Mouse (Mus musculus): ENCODE data around the gene Lcn2. TPM values are rescaled to one million over a fixed set of nuclear protein-coding genes. Genes with fewer than 3 reads are reported as not detected.
"Not testable (repeated sequence)": the region's sequence is repeated elsewhere in the genome, so short reads cannot be mapped to it uniquely, and the experiment has no call there.

The Lcn2 gene
- total RNA-seq, 2 experiments from 2014 or later: 50.9 to 62.2 TPM

GRCm38 (mm10) chr2:32375317-32375940 is 12.6 kb downstream of the Lcn2 start:
- ATAC-seq (replicated peaks; ENCODE audit: poor library complexity, severe bottlenecking): no peak

GRCm38 (mm10) chr2:32374191-32374590 is 13.9 kb downstream of the Lcn2 start:
- no peak for ATAC-seq (replicated peaks; ENCODE audit: poor library complexity, severe bottlenecking)

DNA sequence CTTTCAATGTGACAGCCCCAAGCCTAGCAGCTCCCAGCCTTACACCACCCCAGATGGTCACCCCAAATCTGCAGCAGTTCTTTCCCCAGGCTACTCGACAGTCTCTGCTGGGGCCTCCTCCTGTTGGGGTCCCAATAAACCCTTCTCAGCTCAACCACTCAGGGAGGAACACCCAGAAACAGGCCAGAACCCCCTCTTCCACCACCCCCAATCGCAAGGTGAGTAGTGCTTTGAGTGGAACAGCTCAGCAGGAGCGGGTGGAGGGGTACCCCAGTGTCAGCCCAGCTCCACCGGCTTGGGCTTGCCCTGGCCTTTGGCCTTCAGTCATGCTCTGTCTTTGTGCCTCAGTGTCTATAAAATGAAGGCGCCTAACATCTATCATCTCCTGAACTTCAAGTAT is 20.7 kb downstream of the Lcn2 start:
- no peak for ATAC-seq (replicated peaks; ENCODE audit: poor library complexity, severe bottlenecking)

GRCm38 (mm10) chr2:32364121-32364520 is 23.9 kb downstream of the Lcn2 start:
- no peak for ATAC-seq (replicated peaks; ENCODE audit: poor library complexity, severe bottlenecking)

- ATAC-seq (replicated peaks; ENCODE audit: poor library complexity, severe bottlenecking): peak; percentile 51
These were observed 24.5 kb downstream of the Lcn2 start for GRCm38 (mm10) chr2:32363376-32364106.

DNA sequence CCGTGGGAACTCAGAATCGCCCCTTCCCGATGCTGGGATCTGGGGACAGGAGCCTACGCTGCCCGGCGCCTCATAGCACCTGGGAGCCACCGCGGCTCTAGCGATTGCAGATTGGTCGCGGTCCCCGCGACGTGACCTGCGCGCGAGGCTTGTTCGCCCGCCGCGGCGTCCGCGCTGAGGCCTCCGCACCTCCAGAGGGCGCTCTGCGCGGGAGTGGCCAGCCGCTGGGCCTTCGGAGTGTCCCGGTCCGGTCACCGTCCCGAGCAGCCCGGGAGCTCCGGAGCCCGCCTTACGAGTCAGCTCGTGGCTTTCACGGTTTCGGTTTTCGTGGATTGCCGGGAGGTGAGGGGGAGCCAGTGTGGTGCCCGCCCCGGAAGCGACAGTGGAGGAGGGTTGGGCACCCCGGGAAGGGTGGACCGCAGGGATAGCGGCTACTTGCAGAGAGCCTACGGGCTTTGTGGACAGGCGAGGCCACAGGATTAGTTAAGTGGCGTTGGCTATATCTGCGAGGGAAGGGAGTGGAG is 25.2 kb downstream of the Lcn2 start:
- ATAC-seq (replicated peaks; ENCODE audit: poor library complexity, severe bottlenecking): peak; percentile 83

DNA sequence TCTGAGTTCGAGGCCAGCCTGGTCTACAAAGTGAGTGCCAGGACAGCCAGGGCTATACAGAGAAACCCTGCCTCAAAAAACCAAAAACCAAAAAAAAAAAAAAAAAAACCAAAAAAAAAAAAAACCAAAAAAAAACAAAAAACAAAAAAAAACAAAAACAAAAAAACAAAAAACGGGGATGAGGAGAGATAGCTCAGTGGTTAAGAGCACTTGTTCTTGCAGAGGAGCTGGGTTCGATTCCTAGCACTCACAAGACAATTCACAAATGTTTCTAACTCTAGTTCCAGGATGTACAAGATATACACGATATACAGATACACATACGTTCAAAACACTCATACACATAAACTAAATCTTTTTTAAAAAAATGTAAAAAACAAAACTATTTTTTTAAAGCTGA is 25.8 kb downstream of the Lcn2 start:
- not testable (repeated sequence) for ATAC-seq (replicated peaks; ENCODE audit: poor library complexity, severe bottlenecking)

DNA sequence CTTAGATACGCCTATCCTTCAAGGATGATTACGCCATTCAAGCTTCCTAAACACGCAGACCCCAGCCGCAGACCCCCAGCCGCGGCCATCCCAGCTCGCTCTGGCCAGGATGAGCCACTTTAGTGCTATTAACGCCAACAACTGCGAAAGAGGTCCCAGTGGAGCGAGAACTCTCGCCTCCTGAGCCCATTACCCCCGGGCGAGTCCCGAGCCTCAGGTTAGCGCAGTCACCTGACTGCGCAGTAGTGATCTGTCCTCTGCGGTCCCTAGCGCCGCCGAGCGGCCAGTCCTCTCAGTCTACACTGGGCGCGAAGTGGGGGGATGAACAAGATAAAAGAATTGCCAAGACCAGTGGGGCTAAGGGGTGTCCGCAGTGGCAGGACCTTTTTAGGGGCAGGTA is 26.6 kb downstream of the Lcn2 start:
- ATAC-seq (replicated peaks; ENCODE audit: poor library complexity, severe bottlenecking): peak; percentile 34; the same call in 1 of the 2 replicates

DNA sequence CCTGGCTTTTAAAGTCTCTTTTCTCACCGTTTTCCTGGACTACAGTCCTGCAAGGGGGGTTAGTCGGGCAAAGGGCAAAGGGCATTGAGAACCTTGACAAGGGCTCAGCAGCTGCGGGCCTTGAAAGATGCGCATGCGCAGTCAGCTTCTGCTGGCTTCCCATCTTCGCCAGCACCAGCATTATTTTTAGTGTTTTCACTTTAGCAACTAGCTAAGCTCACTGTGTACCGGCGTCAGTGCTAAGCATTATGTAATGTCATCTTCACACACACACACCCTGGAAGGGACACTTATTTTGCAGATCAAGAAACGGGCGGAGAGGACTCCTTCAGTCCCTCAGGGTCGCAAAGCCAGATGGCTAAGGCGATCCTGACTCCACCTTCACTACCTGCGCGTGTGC is 27.3 kb downstream of the Lcn2 start:
- ATAC-seq (replicated peaks; ENCODE audit: poor library complexity, severe bottlenecking): no peak

DNA sequence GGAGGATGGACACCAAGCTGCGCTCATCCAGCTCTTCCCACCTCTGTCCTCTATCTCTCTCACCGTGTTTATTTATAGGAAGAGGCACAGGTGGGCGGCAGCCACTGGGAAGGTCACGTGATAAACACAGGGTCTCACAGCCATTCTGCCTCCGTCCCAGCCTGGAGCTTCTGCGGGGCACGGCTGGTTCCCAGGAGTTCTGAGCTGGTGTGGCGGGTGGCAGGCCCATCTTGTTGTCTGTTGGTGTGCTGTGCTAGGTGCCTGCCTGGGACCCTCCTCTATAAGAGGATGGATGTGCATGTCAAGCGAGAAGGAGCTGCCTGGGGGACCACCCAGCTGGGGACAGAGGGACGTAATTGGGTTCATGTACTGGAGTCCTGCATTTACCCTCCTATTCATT is 29.7 kb downstream of the Lcn2 start:
- ATAC-seq (replicated peaks; ENCODE audit: poor library complexity, severe bottlenecking): no peak

GRCm38 (mm10) chr2:32357710-32358109 is 30.3 kb downstream of the Lcn2 start:
- no peak for ATAC-seq (replicated peaks; ENCODE audit: poor library complexity, severe bottlenecking)

DNA sequence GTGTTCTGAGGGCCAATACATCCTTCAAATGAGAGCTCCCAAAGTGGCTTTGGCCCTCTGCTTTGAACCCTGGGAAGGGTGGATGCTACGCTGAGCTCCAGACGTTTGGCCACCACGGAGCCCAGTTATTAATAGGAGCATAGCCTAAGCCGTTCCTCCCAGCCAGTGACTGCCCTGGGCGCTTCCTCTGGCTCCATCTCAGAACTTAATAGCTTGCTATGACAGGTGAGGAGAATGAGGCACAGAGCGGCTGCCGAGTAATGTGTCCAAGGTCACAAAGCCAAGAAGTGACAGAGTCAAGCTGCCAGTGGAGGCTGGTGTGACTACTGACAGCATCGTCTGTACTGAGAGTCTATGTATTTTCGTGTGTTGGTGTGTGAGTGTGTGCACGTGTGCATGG is 31.8 kb downstream of the Lcn2 start:
- no peak for ATAC-seq (replicated peaks; ENCODE audit: poor library complexity, severe bottlenecking)

GRCm38 (mm10) chr2:32354336-32354895 is 33.6 kb downstream of the Lcn2 start:
- ATAC-seq (replicated peaks; ENCODE audit: poor library complexity, severe bottlenecking): no peak

GRCm38 (mm10) chr2:32353836-32354235 is 34.2 kb downstream of the Lcn2 start:
- no peak for ATAC-seq (replicated peaks; ENCODE audit: poor library complexity, severe bottlenecking)

- ATAC-seq (replicated peaks; ENCODE audit: poor library complexity, severe bottlenecking): peak; percentile 79
These were observed 35.0 kb downstream of the Lcn2 start, which contains the start of gene Dnm1 for GRCm38 (mm10) chr2:32353007-32353542. Dnm1 (minus strand) TSS chr2:32353338.

- 0 out of 2 replicates have a peak, but pooled peaks have one; percentile 8 for ATAC-seq (replicated peaks; ENCODE audit: poor library complexity, severe bottlenecking)
These were observed 35.7 kb downstream of the Lcn2 start, which contains the start of gene Ciz1 for GRCm38 (mm10) chr2:32352151-32353006. Ciz1 (plus strand) TSS chr2:32352327.

DNA sequence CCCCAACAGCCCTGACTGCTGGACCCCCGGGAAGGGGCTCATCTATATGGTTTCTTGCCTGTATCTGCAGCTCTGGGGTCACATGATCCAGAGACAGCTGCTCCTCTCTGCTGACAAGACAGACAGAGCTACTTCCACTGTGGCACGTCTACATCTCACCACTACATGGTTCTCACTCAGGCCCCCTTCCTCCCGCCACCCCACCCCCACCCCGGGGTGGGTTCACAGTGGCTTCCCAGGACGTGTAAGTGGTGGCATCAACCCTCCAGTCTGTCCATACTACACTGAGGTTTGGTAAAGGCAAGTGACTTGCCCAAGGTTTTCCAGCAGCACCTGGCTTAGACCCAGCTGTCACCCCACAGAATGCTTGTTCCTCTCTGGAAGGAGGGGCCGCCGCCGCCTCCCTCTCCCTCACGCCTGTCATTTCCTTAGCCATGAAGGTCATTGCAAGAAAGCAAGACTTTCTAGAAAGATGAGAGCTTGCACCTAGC is 36.5 kb downstream of the Lcn2 start:
- no peak for ATAC-seq (replicated peaks; ENCODE audit: poor library complexity, severe bottlenecking)

GRCm38 (mm10) chr2:32350471-32351051 is 37.5 kb downstream of the Lcn2 start:
- peak; percentile 18; the same call in 1 of the 2 replicates for ATAC-seq (replicated peaks; ENCODE audit: poor library complexity, severe bottlenecking)

DNA sequence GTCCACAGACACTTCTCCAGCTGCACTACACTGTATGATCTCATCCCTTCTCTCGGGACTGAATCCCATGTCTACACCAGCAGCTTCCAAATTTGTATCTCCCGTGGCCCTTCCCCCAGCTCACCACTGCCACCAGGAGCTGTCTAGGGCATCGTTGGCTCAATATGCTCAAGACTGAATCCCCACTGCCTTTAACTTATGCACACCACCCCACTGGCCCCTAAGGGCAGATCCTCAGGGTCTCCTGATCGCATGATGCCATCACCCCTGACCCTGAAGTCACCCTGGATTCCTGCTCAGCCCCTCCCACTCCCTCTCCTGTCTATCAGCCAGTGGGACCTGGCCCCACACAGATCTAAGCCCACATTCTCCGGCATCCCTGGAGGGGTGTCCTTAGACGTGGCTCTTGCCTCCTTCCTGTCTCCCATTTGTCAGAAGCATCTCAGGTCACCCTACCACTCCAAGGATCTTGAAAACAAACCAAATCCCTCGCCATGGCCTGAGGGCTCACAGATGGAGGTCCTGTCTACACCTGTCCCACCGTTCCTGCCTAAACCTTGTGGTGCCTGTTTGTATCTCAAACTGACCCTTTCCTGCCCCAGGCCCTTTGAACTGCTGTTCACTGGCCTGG is 38.3 kb downstream of the Lcn2 start:
- ATAC-seq (replicated peaks; ENCODE audit: poor library complexity, severe bottlenecking): no peak
